Mouse (Mus musculus) monocyte, adult 5-6 weeks (primary cell): ENCODE data around the gene Pea15a. TPM values are rescaled to one million over a fixed set of nuclear protein-coding genes. Genes with fewer than 3 reads are reported as not detected.

Source experiments
- ATAC-seq: fragments of 153-309, 156-312 bp; replicated peaks from 2 replicates; pipeline ENCODE4 v1.8.0; 2017; ENCODE audit warnings: mild to moderate bottlenecking; ENCODE audit not compliant: low TSS enrichment, insufficient number of reproducible peaks, severe bottlenecking, poor library complexity, low FRiP score
- total RNA-seq: library from RNA; stranded (forward); fragments of 200-1000, 200-491, 200-594 nt; gene quantifications from 3 replicates; pipeline ENCODE4 v1.2.3, GENCODE M21; 2017

Pea15a gene
- total RNA-seq, 1 experiment from 2014 or later: 23.9 TPM

DNA sequence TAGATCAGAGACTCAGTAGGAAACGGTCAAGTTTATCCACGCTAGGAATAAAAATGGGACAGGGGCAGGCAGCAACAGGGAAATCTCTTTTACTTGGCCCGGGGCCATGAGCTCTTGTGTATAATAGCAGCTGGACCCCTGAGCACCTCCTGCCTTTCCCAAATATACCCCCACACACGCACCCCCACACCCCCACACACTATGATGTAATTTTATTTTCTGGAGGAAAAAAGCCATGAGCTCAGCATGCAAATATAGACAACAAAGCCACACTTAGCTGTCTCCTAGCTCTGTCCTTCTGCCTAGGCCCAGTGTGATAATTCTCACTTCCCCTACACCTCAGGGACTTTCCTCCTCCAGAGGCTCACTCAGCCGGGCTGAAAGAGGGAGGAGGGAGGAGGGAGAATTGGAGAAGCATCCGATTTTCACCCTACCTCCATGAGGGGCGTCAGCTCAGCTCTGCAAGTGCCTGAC is 544 bp upstream of the Pea15a start:
- peak; percentile 70 for ATAC-seq

DNA sequence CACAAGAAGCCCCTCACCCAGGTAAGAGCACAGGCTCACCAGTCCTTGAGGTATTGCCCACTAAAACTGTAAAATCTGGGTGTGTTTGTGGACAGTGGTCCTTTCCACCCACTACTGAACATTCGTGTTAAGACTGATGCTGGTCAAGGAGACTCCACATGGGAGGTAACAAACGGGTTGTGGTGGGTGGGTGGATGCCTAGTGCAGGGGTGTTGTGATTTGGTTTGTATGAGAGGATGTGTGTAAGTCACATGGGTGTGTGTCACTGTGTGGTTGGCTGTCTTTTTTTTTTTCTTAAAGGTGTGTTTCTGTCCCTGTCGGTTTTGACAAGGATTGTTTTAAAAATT is 890 bp downstream of the Pea15a start:
- ATAC-seq: no peak

DNA sequence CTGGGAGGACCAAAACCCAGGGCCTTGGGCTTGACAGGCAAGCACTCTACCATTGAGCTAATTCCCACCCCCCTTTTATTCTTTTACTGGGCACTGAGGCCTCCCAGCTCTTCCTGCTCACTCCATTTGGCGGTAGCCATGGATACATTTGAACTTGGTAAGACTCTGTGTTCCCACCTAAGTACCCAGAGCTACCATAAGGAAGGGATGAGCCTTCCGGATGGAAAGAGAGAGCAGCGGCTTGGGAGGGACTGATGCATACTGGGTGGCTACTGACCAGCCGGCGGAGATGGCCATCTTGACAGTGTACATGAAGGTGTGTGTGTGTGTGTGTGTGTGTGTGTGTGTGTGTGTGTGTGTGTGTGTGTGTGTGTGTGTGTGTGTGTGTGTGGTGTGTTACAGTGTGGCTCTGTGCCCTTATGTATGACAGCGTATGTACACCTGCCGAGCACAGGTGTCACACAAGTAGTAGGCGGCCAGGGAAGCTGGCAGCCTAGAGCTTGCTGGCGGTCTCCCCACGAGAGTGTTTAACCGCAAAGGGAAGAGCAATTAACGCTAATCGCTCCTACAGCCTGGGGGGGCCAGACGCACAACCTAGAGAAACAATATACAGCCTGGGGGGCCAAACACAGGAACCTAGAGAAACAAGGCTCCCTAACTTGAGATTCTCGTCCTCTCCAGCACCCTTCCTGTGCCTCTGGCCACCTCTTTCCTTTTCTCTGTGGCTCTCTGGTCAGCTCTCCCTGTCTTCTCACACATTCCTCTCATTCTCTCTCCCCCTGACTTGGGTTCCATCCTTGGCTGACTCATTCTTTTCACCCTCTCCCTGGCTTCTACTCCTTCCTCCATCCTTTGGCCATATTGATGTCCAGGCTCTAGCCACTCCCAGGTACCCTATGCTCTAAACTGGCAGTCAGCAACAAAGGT is 1.5 kb downstream of the Pea15a start:
- no peak for ATAC-seq

DNA sequence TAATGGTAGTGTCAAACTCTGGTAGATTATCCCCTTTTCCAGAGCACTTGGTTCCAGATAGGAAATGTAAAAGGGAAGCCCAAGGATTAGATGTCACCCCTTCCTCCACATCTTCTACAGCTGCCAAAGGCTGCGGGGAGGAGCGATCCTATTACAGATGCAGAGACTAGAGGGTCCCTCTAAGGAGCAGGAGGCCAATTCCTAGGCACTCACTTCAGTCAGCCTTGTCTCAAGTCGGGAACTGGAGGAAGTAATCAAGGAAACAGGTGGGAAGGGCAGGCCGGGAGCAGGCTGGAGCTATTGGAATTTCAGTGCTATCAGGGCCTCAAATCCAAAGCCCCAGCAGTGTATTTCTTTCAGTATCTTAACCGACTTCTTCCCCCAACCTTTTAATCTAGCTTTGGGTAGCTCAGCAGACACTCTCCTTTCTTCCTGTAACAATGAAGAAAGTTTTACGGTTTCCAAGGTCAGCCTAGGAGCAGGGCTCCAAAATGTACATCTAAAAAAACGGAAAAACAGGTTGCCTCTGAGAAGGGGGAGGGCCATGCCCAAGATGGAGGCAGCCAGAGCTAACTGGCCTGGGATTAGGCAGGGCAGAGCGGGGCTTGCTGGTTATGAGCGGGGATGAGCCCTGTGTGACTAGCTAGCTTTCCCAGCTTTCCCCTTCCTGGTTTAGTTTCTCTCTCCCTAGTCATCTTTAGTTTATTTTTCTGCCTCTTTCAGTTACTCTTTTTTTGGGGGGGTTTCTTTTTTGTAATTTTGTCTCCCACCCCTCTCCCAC is 2.4 kb downstream of the Pea15a start:
- ATAC-seq: no peak

DNA sequence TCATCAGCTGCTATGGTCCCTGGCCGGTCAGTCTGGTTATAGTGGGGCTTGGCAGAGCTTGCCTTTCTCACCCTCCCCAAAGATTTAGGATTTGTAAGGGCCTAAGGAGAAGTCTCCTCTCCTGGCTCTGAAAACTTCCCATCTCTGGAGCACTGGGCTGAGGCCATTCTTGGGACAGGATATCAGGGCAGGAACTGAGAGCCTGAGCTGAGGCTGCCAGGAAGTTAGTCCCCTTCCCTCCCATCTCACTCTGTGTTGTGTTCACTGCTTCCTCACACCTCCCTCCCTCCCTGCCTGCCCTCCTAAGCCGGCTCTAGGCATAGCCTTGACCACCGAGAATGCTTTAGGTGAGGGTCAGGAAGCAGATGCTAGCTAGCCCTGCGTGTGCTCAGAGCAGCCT is 3.0 kb downstream of the Pea15a start:
- no peak for ATAC-seq

DNA sequence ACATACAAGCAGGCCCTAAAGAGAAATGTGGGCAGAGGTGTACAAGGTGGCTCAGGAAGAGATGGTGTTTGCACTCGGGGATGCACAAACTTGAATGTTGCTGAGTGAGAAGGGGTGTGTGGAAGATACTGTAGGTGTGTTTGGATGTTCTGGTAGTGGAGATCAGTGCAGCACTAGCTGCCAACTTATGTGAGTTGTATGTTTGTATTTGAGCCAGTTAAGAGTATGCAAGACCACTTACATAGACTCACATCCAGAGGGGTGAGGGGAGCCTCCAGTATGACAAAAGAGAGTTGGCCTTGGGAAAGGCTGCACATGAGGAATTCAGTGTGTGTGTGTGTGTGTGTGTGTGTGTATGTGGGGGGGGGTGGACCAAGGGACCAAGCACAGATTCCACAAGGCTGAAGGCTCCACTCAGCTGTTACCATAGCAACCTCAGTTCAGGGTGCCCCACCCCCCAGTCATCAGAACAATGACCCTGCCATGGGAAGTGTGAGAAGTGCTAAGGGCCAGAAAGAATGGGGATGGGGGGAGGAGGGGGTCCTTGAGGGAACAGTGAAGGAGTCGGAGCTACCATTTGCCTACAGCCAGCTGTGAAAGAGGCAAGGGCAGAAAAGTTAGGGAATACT is 3.6 kb downstream of the Pea15a start:
- no peak for ATAC-seq

DNA sequence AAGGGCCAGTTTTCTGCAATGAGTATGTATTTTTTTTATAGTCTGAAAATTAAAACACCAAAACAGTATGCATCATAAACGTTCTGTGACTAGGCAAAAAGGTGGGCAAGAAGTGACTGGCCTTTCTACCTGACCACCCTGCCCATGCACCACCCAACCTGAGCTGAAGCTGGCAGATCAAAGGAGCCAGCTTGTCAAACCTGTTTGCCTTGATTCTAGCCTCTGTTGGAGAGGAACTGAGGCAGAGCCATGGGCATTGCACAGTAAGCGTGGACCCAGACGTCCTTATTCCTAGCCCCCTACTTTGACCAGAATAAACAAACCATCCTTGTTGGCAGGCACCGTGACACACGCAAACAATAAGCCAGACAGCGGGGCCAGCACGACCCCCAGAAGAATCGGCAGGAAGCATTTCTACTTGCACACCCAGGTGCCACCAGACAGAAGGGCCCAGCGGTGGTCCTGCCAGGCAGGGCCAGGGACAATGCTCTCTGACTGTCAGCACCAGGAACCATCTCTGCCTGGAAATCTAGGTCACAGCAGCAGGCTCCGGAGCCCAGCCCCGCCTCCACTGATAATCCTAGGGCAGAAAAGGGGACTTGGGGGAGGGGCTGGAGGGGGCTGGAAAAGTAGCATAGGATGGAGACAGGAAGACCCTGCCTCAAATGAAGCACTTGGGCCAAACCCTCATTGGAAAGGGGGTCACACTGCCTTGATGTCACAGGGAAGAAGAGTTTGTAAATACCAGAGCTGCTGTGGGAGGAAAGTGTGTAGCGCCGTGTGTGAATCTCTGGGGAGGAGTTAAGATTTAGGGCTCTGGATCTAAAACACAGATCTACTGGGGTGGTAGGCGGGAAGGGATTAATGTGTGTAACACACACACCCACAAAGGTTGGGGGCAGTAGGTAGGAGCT is 4.4 kb downstream of the Pea15a start:
- no peak for ATAC-seq

DNA sequence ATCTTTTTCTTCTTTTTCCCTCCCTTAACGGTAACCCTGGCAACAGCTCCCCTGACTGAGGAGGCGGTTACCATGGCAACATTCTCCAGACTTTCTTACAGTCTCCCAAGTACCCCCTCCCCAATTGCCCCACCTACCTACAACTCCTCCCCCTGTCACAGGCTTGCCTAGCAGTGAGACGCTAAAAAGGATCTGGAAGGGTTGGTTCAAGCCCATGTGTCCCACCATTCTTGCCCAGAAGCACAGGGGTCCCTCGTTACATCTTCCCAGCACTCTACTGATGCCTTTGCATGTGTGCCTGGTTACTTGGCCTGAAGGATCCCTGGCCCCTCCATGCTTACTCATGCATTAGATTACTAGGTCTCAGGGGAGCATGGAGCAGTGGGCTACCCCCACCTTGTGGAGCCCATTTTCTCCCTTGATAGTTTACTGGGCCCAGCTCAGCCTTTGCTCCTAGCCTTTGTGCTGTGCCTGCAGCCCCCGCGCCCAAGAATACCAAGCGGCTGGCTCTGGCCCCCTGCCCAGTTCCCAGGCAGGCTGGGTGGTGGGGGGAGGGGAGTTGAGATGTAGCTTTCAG is 5.6 kb downstream of the Pea15a start:
- no peak for ATAC-seq

DNA sequence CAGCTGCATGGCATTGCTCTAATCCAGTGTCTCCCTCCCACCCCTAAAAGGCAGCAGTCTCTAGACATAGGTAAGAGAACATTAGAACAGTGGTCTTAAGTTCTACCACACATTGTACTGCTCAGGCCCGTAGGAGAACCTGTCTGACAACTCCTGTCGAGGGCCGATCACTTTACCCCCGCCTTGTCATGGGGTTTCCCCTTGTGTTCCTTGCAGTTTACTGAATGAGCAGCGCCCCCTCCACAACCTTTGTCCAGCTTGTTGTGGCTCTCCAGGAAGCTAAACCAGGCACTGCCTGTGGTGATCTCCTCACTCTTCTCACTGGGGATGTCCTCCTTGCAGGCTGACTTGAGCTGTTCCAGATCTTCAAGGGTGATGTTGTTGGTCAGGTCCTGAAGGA is 6.4 kb downstream of the Pea15a start:
- ATAC-seq: no peak

DNA sequence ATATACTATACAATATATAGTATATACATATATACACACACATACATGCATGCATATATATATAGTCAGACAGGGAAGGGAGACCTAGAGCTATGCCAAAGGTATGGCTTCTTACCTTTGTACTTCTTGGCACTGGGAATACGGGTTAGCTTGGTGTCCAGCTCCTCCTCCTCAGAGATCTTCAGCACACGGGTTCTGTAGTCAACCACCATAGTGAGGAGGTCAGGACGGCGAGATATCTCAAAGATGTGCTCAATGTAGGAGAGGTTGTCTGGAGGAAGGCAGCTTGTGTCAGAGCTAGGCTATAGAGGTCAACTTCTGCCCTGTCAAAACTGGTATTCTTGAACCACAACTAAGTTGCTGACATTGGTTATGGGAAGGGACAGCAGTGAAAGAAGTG is 7.6 kb downstream of the Pea15a start:
- ATAC-seq: no peak

DNA sequence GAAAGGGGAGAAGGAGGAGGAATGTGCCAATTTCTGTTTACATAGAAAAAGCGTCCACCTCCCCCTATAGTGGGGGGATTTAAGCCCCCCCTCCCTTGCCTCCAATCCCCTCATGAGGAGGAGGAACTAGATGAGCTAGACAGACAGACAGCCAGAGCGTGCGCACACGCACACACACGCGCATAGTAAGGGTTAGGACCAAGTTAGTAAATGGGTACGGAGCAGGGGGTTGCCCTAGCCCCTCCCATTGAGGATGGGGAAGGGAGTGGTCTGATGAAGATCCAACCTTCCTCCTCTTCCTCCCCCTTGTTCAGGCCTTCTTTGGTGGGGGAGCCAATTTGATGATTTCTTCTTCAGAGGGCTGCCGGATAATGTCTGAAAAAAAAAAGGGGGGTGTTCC is 8.3 kb downstream of the Pea15a start:
- ATAC-seq: no peak

DNA sequence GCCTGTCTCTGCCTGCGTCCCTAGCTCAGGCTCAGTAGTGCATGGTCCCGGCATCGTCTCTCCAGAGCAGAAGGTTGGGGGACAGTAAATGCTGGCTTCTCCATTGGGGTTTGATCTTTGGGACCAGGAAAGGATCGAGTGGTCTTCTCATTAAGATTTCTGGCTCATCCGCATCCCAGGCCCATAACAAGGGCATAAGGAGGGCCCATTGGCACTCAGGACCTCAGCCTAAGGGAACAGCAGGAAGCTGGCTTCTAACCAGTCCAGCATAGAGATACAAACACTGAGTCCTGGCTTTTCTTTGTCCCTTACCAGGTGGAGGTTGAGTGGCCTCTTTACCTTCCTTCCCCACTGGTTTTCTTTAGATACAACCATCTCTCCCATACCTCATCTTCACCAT is 8.8 kb downstream of the Pea15a start:
- no peak for ATAC-seq

DNA sequence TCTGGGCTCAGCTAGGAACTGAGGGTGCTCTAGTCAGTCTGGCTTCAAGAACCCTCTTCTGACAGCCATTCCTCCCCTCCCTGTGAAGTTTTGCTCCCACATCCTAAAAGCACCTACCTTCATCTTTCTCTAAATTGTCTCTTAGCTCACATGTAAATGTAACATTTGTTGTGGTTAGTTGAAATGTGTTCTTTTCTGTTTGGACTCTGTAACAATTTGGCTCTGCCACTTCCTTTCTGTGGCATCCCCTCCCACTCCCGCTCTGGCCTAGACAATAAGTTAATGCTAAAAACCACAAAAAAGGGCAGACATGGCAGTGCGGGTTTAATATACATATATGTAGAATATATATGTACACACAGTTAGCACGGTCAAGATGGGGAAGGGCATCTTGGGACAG is 9.5 kb downstream of the Pea15a start:
- ATAC-seq: no peak

DNA sequence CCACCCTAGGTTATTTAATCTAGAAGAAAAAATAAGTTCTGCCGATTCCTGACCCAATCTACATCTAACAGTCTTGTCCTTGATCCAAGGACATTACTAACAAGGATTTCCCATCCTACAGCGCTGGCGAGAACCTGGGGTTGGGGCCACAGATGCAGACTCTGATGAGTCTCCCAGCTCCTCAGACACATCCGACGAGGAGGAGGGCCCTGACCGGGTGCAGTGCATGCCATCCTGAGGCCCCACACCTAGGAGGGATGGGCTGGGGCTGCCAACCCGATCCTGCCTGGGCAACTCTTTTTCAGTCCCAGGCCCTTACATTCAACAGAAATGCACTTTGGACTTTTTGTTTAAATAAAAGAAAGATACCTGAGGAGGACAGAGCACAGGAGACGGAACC is 12.2 kb downstream of the Pea15a start:
- ATAC-seq: no peak

DNA sequence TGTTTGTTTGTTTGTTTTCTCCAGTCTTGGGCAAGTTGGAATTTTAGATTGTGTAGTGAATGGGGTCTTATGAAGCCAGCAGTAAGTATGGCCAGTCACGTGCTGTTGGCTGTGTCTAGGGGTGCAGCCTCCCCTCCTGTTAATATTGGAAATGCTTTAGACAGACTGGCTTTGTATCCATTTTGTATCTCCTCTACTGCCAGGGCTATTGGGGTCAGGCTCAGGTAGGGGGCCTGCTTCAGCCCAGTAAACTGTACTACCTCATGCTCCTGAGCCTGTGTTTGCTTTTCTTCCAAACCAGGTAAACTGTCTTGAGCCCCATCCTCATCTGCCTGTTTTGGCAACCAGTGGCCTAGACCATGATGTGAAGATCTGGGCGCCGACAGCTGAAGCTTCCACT is 14.4 kb downstream of the Pea15a start:
- no peak for ATAC-seq

DNA sequence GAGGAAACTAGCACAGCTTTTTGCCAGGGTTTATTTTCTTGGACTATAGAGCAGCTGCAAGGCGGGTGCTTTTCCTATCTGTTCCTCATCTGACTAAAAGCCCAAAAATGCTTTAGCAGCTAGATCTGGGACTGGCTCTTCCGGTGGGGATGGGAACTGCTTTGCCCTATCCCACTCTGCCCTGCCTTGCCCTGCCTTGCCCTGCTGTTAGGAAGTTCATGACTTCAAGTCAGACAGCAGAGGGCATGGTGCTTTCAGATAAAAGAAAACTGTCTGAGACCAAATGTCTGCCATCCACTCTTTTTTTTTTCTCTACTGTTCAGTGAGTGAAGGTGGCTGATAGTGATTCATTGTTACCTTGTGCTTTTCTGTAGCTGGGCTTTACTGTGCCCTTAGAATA is 15.0 kb downstream of the Pea15a start:
- no peak for ATAC-seq

DNA sequence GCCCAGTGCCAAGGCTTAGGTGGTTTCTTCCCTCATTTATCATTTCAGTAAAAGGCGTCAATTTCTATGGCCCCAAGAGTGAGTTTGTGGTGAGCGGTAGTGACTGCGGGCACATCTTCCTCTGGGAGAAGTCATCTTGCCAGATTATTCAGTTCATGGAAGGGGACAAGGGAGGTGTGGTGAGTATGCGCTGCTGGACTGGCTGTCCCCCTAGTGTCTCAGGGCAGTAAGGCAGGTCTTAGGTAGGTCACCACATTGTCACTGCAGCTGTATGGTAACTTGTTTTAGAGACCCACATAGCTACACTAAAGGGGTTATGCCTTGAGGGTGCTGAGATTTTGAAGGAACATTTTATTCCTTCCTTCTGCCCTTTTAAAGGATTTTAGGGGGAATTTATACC is 17.7 kb downstream of the Pea15a start:
- ATAC-seq: no peak
